Mouse (Mus musculus): ENCODE data around the gene Kdr. TPM values are rescaled to one million over a fixed set of nuclear protein-coding genes. Genes with fewer than 3 reads are reported as not detected.

Kdr gene
- polyA plus RNA-seq, 1 experiment from 2014 or later, result 39.5 TPM

GRCm38 (mm10) chr5:75906102-75906501 lies 72.2 kb downstream of the Kdr start:
- Histone ChIP-seq H3K4me2 (replicated peaks; ENCODE audit: low read depth, low read length) (no peak overlapping the region), H3K27me3 (ENCODE audit: control insufficient read depth, insufficient read depth, low read length) (no peaks in the 10 kb centered on the region), H3K27ac (ENCODE audit: low read depth, low read length) (no peak overlapping the region), H3K4me1 (ENCODE audit: control insufficient read depth, insufficient read depth, low read length) (no peaks in the 10 kb centered on the region), H3K9me3 (ENCODE audit: control insufficient read depth, low read length) (no peaks in the 10 kb centered on the region), H3K36me3 (ENCODE audit: control insufficient read depth, insufficient read depth, low read length) (no peaks in the 10 kb centered on the region), H3K9ac (ENCODE audit: low read depth, low read length) (no peak overlapping the region), H3K4me3 (ENCODE audit: low read length) (no peak overlapping the region)
- no peak for ATAC-seq (ENCODE audit: low FRiP score, low TSS enrichment)
- WGBS, result 45% methylated on average over 4 of the region's 4 CpGs

- H3K27me3 ChIP-seq (ENCODE audit: control insufficient read depth, insufficient read depth, low read length), result no peaks in the 10 kb centered on the region
- H3K9ac ChIP-seq (ENCODE audit: low read depth, low read length), result no peak overlapping the region
- no peak for ATAC-seq (ENCODE audit: low FRiP score, low TSS enrichment)
- H3K27ac ChIP-seq (ENCODE audit: low read depth, low read length), result no peak overlapping the region
- WGBS, result 46% methylated on average over 16 of the region's 16 CpGs
- H3K36me3 ChIP-seq (ENCODE audit: control insufficient read depth, insufficient read depth, low read length), result no peaks in the 10 kb centered on the region
- peaks cover 5% of the 10 kb centered on the region; the same call in 1 of the 2 replicates for H3K4me1 ChIP-seq (ENCODE audit: control insufficient read depth, insufficient read depth, low read length)
- no peak overlapping the region for H3K4me2 ChIP-seq (replicated peaks; ENCODE audit: low read depth, low read length)
- no peaks in the 10 kb centered on the region for H3K9me3 ChIP-seq (ENCODE audit: control insufficient read depth, low read length)
- no peak overlapping the region for H3K4me3 ChIP-seq (ENCODE audit: low read length)
These were observed 77.9 kb downstream of the Kdr start for GRCm38 (mm10) chr5:75900231-75900920.

GRCm38 (mm10) chr5:75895351-75895750 lies 82.9 kb downstream of the Kdr start:
- peaks cover 2% of the 10 kb centered on the region; the same call in 1 of the 2 replicates for H3K4me1 ChIP-seq (ENCODE audit: control insufficient read depth, insufficient read depth, low read length)
- no peak overlapping the region for H3K9ac ChIP-seq (ENCODE audit: low read depth, low read length)
- H3K9me3 ChIP-seq (ENCODE audit: control insufficient read depth, low read length), result no peaks in the 10 kb centered on the region
- H3K4me3 ChIP-seq (ENCODE audit: low read length), result no peak overlapping the region
- no peaks in the 10 kb centered on the region for H3K36me3 ChIP-seq (ENCODE audit: control insufficient read depth, insufficient read depth, low read length)
- H3K27me3 ChIP-seq (ENCODE audit: control insufficient read depth, insufficient read depth, low read length), result no peaks in the 10 kb centered on the region
- ATAC-seq (ENCODE audit: low FRiP score, low TSS enrichment), result no peak
- H3K27ac ChIP-seq (ENCODE audit: low read depth, low read length), result no peak overlapping the region
- WGBS, result 86% methylated on average over 3 of the region's 3 CpGs
- H3K4me2 ChIP-seq (replicated peaks; ENCODE audit: low read depth, low read length), result no peak overlapping the region

- no peak overlapping the region for H3K9ac ChIP-seq (ENCODE audit: low read depth, low read length)
- H3K27me3 ChIP-seq (ENCODE audit: control insufficient read depth, insufficient read depth, low read length), result no peaks in the 10 kb centered on the region
- ATAC-seq (ENCODE audit: low FRiP score, low TSS enrichment), result no peak
- no peaks in the 10 kb centered on the region for H3K9me3 ChIP-seq (ENCODE audit: control insufficient read depth, low read length)
- no peak overlapping the region for H3K27ac ChIP-seq (ENCODE audit: low read depth, low read length)
- no peak overlapping the region for H3K4me2 ChIP-seq (replicated peaks; ENCODE audit: low read depth, low read length)
- H3K4me3 ChIP-seq (ENCODE audit: low read length), result no peak overlapping the region
- no peaks in the 10 kb centered on the region for H3K36me3 ChIP-seq (ENCODE audit: control insufficient read depth, insufficient read depth, low read length)
- no peaks in the 10 kb centered on the region for H3K4me1 ChIP-seq (ENCODE audit: control insufficient read depth, insufficient read depth, low read length)
- WGBS, result 70% methylated on average over 6 of the region's 6 CpGs
These were observed 85.2 kb downstream of the Kdr start for GRCm38 (mm10) chr5:75892956-75893471.

Small RNAs within 50 kb of the gene (microRNA-seq; reads per million reads assigned to microRNA genes)
- gene Gm25374, result not detected

Other genes starting within 250 kb of the Kdr start
- gene Srd5a3, start 161.8 kb upstream of the Kdr start, polyA plus RNA-seq (2014; fragmentation: Nextera tagmentation; extraction: Ambion mirVana), result 26.0 and 35.3 TPM in 2 replicates
- 127 and 139 TPM in 2 replicates for gene Tmem165, start 205.4 kb upstream of the Kdr start, polyA plus RNA-seq (2014; fragmentation: Nextera tagmentation; extraction: Ambion mirVana)